Mouse (Mus musculus) neural tube, embryonic 14.5 days (tissue): ENCODE measurements at regions not wholly inside any gene's neighbourhood (a gene's known extent, or its start where the extent isn't known, plus 50 kb on each side); places are given as distances from the start of the nearest gene placed in this dataset.
A peak's percentile ranks its signal among the peaks of the same experiment; 100 is the strongest.

ENCODE experiments used
- ATAC-seq: fragments of 200-750 bp; cut with Nextera tagmentation; 2 replicates; pipeline ENCODE4 v1.8.0; 2017; ENCODE audit warnings: low read depth, mild to moderate bottlenecking, moderate TSS enrichment, moderate library complexity
- H3K27ac ChIP-seq: fragments of 300-500 bp; sonication (generic); 2 replicates; pipeline ENCODE4 v1.5.1; 2014; ENCODE audit warnings: low read depth, mild to moderate bottlenecking, control low read depth, low read length, moderate library complexity, mixed read lengths
- H3K27me3 ChIP-seq: fragments of 300-500 bp; sonication (generic); 2 replicates; pipeline ENCODE4 v1.6.1; 2014; ENCODE audit warnings: low read length; ENCODE audit not compliant: control insufficient read depth, insufficient read depth
- H3K36me3 ChIP-seq: fragments of 300-500 bp; sonication (generic); 2 replicates; pipeline ENCODE4 v1.6.1; 2014; ENCODE audit warnings: low read length, mixed read lengths; ENCODE audit not compliant: control insufficient read depth, insufficient read depth
- H3K4me1 ChIP-seq: fragments of 300-500 bp; sonication (generic); 2 replicates; pipeline ENCODE4 v1.6.1; 2014; ENCODE audit warnings: low read length; ENCODE audit not compliant: control insufficient read depth, insufficient read depth
- H3K4me2 ChIP-seq: fragments of 300-500 bp; sonication (generic); 2 replicates; pipeline ENCODE4 v1.6.1; 2014; ENCODE audit warnings: mild to moderate bottlenecking, low read depth, low read length, control low read depth
- H3K4me3 ChIP-seq: fragments of 300-500 bp; sonication (generic); 2 replicates; pipeline ENCODE4 v1.5.1; 2014; ENCODE audit warnings: low read depth, low read length, control low read depth, mixed read lengths
- H3K9ac ChIP-seq: fragments of 300-500 bp; sonication (generic); replicated peaks from 2 replicates; pipeline ENCODE4 v1.6.1; 2014; ENCODE audit warnings: low read depth, mild to moderate bottlenecking, control low read depth, low read length, mixed read lengths
- H3K9me3 ChIP-seq: fragments of 300-500 bp; sonication (generic); 2 replicates; pipeline ENCODE4 v1.6.1; 2016; ENCODE audit warnings: low read length; ENCODE audit not compliant: control insufficient read depth
- WGBS: fragments of 180-500 bp; shearing (Covaris S2); extraction: QIAGEN DNeasy Blood & Tissue Kit; methylation state at CpG from one replicate; pipeline ENCODE4 v1.1.7; 2014; 5-methylcytosine and 5-hydroxymethylcytosine counted together

DNA sequence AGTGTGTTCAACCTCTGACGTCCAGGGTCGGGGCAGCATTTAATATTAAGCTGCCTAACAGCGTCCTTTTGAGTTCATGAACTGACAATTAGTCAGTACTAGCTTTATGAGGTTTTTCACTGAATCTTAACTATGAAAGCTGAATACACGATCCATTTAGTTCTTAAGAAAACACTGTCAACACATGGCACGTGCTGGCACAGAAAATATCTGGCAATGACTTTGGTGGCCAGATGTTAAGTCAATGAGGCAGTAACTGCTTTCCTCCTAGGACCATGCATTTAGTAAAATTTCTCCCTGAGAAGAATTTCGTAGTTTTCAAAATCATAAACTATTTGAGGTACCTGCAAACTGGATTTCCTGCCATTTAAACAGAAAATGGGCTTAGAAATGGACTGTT, 191.4 kb upstream of the Sox2 start:
- no peaks in the 10 kb centered on the region for H3K9me3 ChIP-seq
- no peak overlapping the region for H3K9ac ChIP-seq
- H3K4me3 ChIP-seq: no peak overlapping the region
- H3K27ac ChIP-seq: no peak overlapping the region
- H3K4me2 ChIP-seq: no peak overlapping the region
- H3K4me1 ChIP-seq: peaks cover 5% of the 10 kb centered on the region; the same call in 1 of the 2 replicates
- 73% methylated on average over 6 of the region's 6 CpGs for WGBS
- no peak for ATAC-seq
- no peaks in the 10 kb centered on the region for H3K27me3 ChIP-seq
- no peaks in the 10 kb centered on the region for H3K36me3 ChIP-seq

DNA sequence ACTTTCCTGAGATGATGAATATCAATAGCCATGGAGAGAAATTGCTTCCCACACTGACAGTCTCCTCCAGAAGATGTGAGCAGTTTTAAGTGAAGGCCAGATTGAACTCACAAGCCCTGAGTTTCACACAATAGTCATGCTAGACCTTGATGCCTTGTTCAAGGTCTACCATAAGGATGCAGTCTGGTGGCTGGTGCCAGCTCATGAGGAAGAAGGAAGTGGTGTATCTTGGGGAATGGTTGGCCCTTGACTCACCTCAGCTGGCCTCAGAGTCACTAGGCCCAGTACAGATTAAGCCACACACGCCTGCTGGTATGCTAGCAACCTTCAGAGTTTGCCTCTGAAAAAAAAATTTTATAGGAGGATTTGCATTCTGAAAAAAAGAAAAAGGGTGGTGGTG, 192.4 kb upstream of the Sox2 start:
- Histone ChIP-seq H3K4me3 (no peak overlapping the region), H3K9ac (no peak overlapping the region), H3K27me3 (no peaks in the 10 kb centered on the region), H3K4me1 (peaks cover 5% of the 10 kb centered on the region; the same call in 1 of the 2 replicates), H3K36me3 (no peaks in the 10 kb centered on the region), H3K27ac (no peak overlapping the region), H3K9me3 (no peaks in the 10 kb centered on the region), H3K4me2 (no peak overlapping the region)
- no peak for ATAC-seq
- WGBS: 91% methylated on average over 1 of the region's 1 CpGs

DNA sequence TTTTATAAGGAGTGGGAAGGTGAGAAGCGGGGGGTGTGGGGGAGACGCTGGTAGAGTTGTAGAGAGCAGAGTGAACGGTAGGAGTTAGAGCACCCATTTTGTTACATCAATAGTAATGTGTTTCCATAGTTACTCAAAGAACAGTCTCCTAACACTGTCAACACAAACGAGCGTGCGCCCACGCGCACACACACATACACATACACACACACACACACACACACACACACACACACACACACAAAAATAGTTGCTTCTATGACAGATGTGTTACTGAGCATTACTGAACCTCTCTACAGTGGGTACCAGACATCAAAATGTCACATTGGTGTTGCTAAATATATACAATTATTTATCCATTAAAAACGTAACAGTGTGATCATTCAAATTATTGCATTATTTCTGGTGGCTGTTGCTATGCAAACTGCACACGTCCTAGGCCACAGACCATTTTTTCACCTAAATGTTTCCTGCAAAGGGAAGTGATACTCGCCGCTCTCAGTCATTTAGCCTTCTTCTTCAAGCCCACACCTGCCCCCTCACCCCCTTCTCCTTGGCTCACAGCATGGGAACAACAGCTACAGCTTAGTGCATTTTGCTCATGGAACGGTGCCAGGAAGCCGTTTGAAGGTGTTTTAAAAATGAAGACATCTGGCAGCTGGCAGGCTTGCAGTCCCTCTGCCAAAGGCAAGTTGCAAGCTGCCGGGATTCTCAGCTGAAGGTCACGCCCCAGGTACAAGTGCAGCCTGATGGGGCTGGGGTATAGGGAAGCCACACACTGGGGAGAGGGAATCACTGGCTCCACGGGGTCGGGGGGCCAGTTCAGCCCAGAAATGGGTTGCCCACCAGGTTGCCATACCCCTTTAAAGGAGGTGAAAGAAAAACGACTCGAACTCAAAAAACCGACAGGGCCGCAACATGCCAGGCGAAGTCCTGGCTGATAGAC, 193.4 kb upstream of the Sox2 start:
- Histone ChIP-seq H3K4me3 (no peak overlapping the region), H3K27me3 (no peaks in the 10 kb centered on the region), H3K9me3 (no peaks in the 10 kb centered on the region), H3K27ac (no peak overlapping the region; the same call in 1 of the 2 replicates), H3K4me1 (peaks cover 5% of the 10 kb centered on the region; the same call in 1 of the 2 replicates), H3K9ac (0 out of 2 replicates have a peak overlapping the region, but pooled peaks have one; percentile 11), H3K36me3 (no peaks in the 10 kb centered on the region), H3K4me2 (peak overlapping the region; percentile 16; the same call in 1 of the 2 replicates)
- ATAC-seq: peak; percentile 65; the same call in 1 of the 2 replicates
- 55% methylated on average over 23 of the region's 23 CpGs for WGBS

DNA sequence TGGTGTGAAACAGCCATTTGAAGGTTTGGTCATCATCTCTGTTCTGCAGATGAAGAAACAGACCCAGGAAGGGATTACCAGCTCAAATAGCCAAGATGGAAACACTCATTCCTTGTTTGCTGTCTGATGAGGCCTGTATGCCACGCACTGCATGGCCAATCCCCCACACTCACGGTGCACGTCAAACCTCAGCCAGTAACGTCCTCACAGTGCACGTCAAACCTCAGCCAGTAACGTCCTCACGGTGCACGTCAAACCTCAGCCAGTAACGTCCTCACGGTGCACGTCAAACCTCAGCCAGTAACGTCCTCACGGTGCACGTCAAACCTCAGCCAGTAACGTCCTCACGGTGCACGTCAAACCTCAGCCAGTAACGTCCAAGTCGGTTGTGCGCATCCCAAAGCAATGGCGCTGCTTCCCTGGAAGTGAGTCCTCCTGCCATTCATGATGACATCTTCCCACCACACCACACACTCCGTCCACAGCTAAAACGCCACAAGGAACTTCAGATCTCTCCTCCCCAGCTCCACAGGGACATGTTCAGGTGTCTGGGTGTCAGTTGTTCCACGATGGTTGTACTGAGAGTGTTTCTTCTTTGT, 196.1 kb upstream of the Sox2 start:
- Histone ChIP-seq H3K9me3 (no peaks in the 10 kb centered on the region), H3K4me3 (no peak overlapping the region), H3K4me2 (no peak overlapping the region), H3K9ac (no peak overlapping the region), H3K27me3 (no peaks in the 10 kb centered on the region), H3K27ac (no peak overlapping the region), H3K36me3 (no peaks in the 10 kb centered on the region), H3K4me1 (peaks cover 5% of the 10 kb centered on the region; the same call in 1 of the 2 replicates)
- WGBS: 93% methylated on average over 21 of the region's 24 CpGs
- ATAC-seq: no peak

DNA sequence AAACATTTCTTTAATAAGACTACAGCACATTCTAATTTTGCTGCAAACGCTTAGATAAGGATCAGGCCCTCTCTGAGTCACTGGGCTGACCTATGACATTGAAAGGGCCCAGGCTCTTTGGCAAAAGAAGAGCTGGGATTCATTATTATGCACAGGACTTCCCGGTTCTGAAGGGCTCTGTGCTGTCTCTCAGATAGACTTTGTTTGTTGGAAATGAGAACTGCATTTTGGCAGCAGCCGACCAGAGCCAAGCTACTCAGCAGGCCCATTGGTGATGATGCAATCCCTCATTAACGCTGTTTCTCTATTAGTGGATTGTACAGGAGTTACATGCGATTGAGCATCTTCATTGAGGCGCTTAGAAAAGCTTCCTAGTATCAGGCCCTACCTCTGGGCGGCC, 204.9 kb upstream of the Sox2 start:
- WGBS: 29% methylated on average over 7 of the region's 7 CpGs
- H3K4me3 ChIP-seq: no peak overlapping the region
- H3K4me1 ChIP-seq: no peaks in the 10 kb centered on the region
- no peaks in the 10 kb centered on the region for H3K36me3 ChIP-seq
- H3K27me3 ChIP-seq: no peaks in the 10 kb centered on the region
- peak overlapping the region; percentile 17 for H3K27ac ChIP-seq
- H3K9me3 ChIP-seq: no peaks in the 10 kb centered on the region; the same call in 1 of the 2 replicates
- no peak overlapping the region for H3K9ac ChIP-seq
- ATAC-seq: peak; percentile 41; the same call in 1 of the 2 replicates
- H3K4me2 ChIP-seq: no peak overlapping the region

DNA sequence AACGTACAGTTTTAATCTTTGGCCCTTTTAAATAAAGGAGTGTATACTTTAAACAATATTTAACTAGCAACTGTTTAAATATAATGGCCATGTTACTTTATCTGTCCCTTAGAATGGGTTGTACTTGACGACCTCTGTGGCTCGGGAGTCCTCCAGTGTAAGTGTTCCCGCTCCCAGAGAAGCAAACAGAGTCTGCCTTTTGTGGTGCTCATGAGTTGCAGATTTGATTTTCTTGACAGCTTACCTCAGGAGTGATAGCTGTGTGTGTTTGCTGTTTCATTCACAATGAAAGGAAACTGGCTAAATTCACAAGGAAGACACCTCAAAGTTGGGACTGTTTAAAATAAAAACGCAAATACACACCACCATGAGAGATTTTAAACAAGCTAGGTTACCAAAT, 205.4 kb upstream of the Sox2 start:
- no peaks in the 10 kb centered on the region for H3K27me3 ChIP-seq
- H3K4me3 ChIP-seq: no peak overlapping the region
- no peak overlapping the region for H3K4me2 ChIP-seq
- WGBS: 36% methylated on average over 5 of the region's 5 CpGs
- no peaks in the 10 kb centered on the region for H3K4me1 ChIP-seq
- no peaks in the 10 kb centered on the region; the same call in 1 of the 2 replicates for H3K9me3 ChIP-seq
- no peaks in the 10 kb centered on the region for H3K36me3 ChIP-seq
- no peak overlapping the region for H3K9ac ChIP-seq
- peak overlapping the region; percentile 7; the same call in 1 of the 2 replicates for H3K27ac ChIP-seq
- no peak for ATAC-seq

DNA sequence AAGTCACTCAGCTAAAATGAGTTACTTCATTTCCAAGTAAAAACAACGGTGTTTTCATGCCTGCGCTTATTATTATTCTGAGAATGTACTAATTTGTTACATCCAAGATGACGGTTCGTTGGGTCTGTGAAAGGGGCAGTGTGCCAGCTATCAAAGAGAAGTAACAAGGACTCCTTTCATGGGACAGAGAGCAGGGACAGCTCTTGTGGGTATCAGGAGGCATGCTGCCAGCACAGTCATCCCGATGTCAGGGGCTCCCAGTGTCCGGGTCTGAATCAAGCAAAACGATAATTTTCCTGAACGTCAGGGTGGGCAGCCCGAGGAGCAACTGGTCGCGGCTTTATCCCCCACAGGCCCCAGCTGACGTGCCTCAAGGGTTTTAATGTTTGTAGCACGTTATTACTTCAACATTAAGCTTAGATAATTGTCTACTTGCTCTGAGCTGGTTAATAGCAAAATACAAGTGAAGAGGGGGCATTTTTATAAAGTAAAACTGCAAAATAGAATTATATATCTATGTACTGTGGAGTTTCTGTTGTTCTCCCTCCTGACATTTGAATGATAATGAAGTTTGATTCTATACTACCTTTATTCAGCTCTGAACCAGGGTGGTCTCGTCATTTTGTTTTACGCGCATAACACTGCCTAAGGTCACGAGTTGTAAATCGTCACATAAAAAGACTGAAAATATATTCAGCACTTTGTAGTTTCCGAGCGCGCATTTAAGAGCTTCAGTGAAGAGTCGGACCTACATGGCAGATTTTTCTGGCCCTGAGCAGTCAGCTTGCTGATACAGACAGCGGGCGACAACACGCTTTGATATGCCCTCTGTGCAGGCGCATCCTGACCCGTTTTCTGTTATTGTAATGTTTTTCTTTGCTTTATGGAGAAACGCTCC, 206.2 kb upstream of the Sox2 start:
- no peaks in the 10 kb centered on the region; the same call in 1 of the 2 replicates for H3K9me3 ChIP-seq

DNA sequence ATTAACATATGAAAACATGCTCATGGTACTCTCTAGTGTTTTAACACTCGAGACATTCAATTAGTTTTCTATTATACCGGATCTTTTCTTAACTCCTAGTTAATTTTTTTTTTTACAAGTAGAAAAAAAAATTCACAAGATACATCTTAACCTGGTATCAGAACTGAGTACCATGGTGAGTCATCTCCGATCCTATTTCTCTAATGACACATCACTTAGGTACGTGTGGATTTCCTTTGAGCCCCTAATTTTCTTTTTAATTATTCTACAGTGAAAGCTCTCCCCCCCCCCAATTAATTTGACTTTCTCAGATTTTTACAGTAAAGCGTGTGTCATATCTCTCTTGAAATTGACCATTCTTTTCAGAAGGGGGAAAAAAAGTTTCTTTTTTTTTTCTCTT, 206.9 kb upstream of the Sox2 start:
- WGBS: 41% methylated on average over 5 of the region's 5 CpGs
- no peaks in the 10 kb centered on the region for H3K4me1 ChIP-seq

More for the DNA sequence above, 206.2 kb upstream of the Sox2 start:
- Histone ChIP-seq H3K4me2 (peak overlapping the region; percentile 19), H3K4me1 (no peaks in the 10 kb centered on the region), H3K27me3 (no peaks in the 10 kb centered on the region), H3K4me3 (no peak overlapping the region), H3K9ac (no peak overlapping the region), H3K27ac (peak overlapping the region; percentile 28; the same call in 1 of the 2 replicates), H3K36me3 (no peaks in the 10 kb centered on the region)
- 11% methylated on average over 28 of the region's 28 CpGs for WGBS
- ATAC-seq: peak; percentile 88

More for the DNA sequence above, 206.9 kb upstream of the Sox2 start:
- no peak overlapping the region for H3K27ac ChIP-seq
- no peak for ATAC-seq
- no peaks in the 10 kb centered on the region for H3K36me3 ChIP-seq
- no peaks in the 10 kb centered on the region; the same call in 1 of the 2 replicates for H3K9me3 ChIP-seq
- H3K4me3 ChIP-seq: no peak overlapping the region
- H3K9ac ChIP-seq: no peak overlapping the region
- H3K27me3 ChIP-seq: no peaks in the 10 kb centered on the region
- H3K4me2 ChIP-seq: no peak overlapping the region
